Comparison of ENCODE assay signal across 8 mouse cellular contexts in genomic region chrX:20705083-20705402, GRCm38 (mm10). TPM values are rescaled to one million over a fixed set of nuclear protein-coding genes. Genes with fewer than 3 reads are reported as not detected.
DNase-seq lines count a peak whose midpoint lies in the region; ATAC-seq and TF ChIP-seq lines count a peak whose summit lies in the region.

No protein-coding gene starts in this region.

- no peak for DNase-seq in kidney, adult 9 months
- DNase-seq in yolk sac, embryonic 10.5 days (ENCODE audit: low spot score): no peak
- DNase-seq in right cerebral cortex, adult 2 months (ENCODE audit: low spot score in 2 of 2): no peak
- no peak for DNase-seq in testis, postnatal 10 days (ENCODE audit: low spot score)

- H3K4me3 ChIP-seq in kidney, embryonic 16.5 days (ENCODE audit: low read length): peak overlapping the region; percentile 58
- H3K4me3 ChIP-seq in embryonic facial prominence, embryonic 13.5 days: peak overlapping the region; percentile 57
- H3K4me3 ChIP-seq in intestine, embryonic 16.5 days (ENCODE audit: low read length): peak overlapping the region; percentile 29
- peak overlapping the region; percentile 47 for H3K4me3 ChIP-seq in myocyte

- ATAC-seq in kidney, embryonic 16.5 days (ENCODE audit: low FRiP score, low TSS enrichment): no peak
- ATAC-seq in embryonic facial prominence, embryonic 13.5 days (ENCODE audit: insufficient number of reproducible peaks, insufficient read depth, low FRiP score, low TSS enrichment, low read depth): no peak
- ATAC-seq in intestine, embryonic 16.5 days: no peak

- WGBS in kidney, embryonic 16.5 days: 24% methylated on average over 3 of the region's 3 CpGs
- whole genome bisulfite sequencing in embryonic facial prominence, embryonic 13.5 days: 30% methylated on average over 3 of the region's 3 CpGs
- WGBS in intestine, embryonic 16.5 days: 22% methylated on average over 3 of the region's 3 CpGs

- peaks cover 16% of the 10 kb centered on the region for H3K79me2 ChIP-seq in myocyte (ENCODE audit: control insufficient read depth, insufficient read depth)

- TF ChIP-seq POLR2A in myocyte (IDR thresholded peaks at IDR 0.05; ENCODE audit: insufficient read length, low read depth): no peak

- peak overlapping the region; percentile 46 for H3K4me2 ChIP-seq in kidney, embryonic 16.5 days (replicated peaks; ENCODE audit: low read depth, low read length)
- peak overlapping the region; percentile 54 for H3K4me2 ChIP-seq in embryonic facial prominence, embryonic 13.5 days
- H3K4me2 ChIP-seq in intestine, embryonic 16.5 days (ENCODE audit: low read depth, low read length): peak overlapping the region; percentile 33
- H3K4me2 ChIP-seq in myocyte (ENCODE audit: low read depth): peak overlapping the region; percentile 62

- no peak overlapping the region for H3K27ac ChIP-seq in kidney, embryonic 16.5 days (ENCODE audit: low read length)
- H3K27ac ChIP-seq in embryonic facial prominence, embryonic 13.5 days: no peak overlapping the region
- H3K27ac ChIP-seq in intestine, embryonic 16.5 days (ENCODE audit: low read length): no peak overlapping the region

- no peaks in the 10 kb centered on the region for H3K36me3 ChIP-seq in kidney, embryonic 16.5 days (ENCODE audit: insufficient read depth, low read length)
- H3K36me3 ChIP-seq in embryonic facial prominence, embryonic 13.5 days: no peaks in the 10 kb centered on the region
- H3K36me3 ChIP-seq in intestine, embryonic 16.5 days (ENCODE audit: control insufficient read depth, insufficient read depth, low read length): no peaks in the 10 kb centered on the region
- H3K36me3 ChIP-seq in myocyte (ENCODE audit: control insufficient read depth, insufficient read depth): no peaks in the 10 kb centered on the region

- H3K9me3 ChIP-seq in kidney, embryonic 16.5 days (ENCODE audit: low read length): no peaks in the 10 kb centered on the region
- H3K9me3 ChIP-seq in embryonic facial prominence, embryonic 13.5 days: no peaks in the 10 kb centered on the region
- no peaks in the 10 kb centered on the region for H3K9me3 ChIP-seq in intestine, embryonic 16.5 days (ENCODE audit: control insufficient read depth, low read length)

- no peaks in the 10 kb centered on the region for H3K27me3 ChIP-seq in kidney, embryonic 16.5 days (ENCODE audit: insufficient read depth, low read length)
- no peaks in the 10 kb centered on the region for H3K27me3 ChIP-seq in embryonic facial prominence, embryonic 13.5 days
- H3K27me3 ChIP-seq in intestine, embryonic 16.5 days (replicated peaks; ENCODE audit: control insufficient read depth, insufficient read depth, low read length): no peaks in the 10 kb centered on the region
- no peaks in the 10 kb centered on the region for H3K27me3 ChIP-seq in myocyte (ENCODE audit: control insufficient read depth, insufficient read depth, insufficient read length)

- H3K9ac ChIP-seq in kidney, embryonic 16.5 days (replicated peaks; ENCODE audit: low read length): no peak overlapping the region
- no peak overlapping the region for H3K9ac ChIP-seq in embryonic facial prominence, embryonic 13.5 days
- H3K9ac ChIP-seq in intestine, embryonic 16.5 days (ENCODE audit: low read depth, low read length): no peak overlapping the region

- no peak overlapping the region for H3ac ChIP-seq in myocyte (ENCODE audit: control insufficient read depth, insufficient read length)

- H3K4me1 ChIP-seq in kidney, embryonic 16.5 days (ENCODE audit: insufficient read depth, low read length): no peaks in the 10 kb centered on the region
- no peaks in the 10 kb centered on the region for H3K4me1 ChIP-seq in embryonic facial prominence, embryonic 13.5 days
- no peaks in the 10 kb centered on the region for H3K4me1 ChIP-seq in intestine, embryonic 16.5 days (ENCODE audit: control insufficient read depth, insufficient read depth, low read length)

TF ChIP-seq in myocyte, 11 proteins besides CTCF, POLR2A, EP300 and RAD21:
- TF ChIP-seq USF1 (IDR thresholded peaks at IDR 0.05; ENCODE audit: low read depth) (peak; percentile 43), TCF3 (IDR thresholded peaks at IDR 0.05; ENCODE audit: insufficient read length, low read depth) (no peak)
TF ChIP-seq in myocyte: peak in this region for 1.

RNA-seq across cellular contexts. Expression of gene Usp11, which starts 1.3 kb away (rescaled TPM):
- 50.8 and 53.1 TPM in 2 replicates for polyA plus RNA-seq in kidney, embryonic 16.5 days (2015; fragmentation: Nextera tagmentation; extraction: Ambion mirVana)
- 57.5 and 59.9 TPM in 2 replicates for polyA plus RNA-seq in embryonic facial prominence, embryonic 13.5 days (2015; fragmentation: Nextera tagmentation; extraction: Ambion mirVana)
- 25.6 and 27.6 TPM in 2 replicates for polyA plus RNA-seq in intestine, embryonic 16.5 days (2015; fragmentation: Nextera tagmentation; extraction: Ambion mirVana)
- 24.5 TPM for polyA plus RNA-seq in myocyte (2012; fragmentation: generic; extraction: Trizol)

RNA-seq across cellular contexts. Expression of gene Cdk16, which starts 17.3 kb away (rescaled TPM):
- polyA plus RNA-seq in kidney, embryonic 16.5 days (2015; fragmentation: Nextera tagmentation; extraction: Ambion mirVana): 101 and 110 TPM in 2 replicates
- 111 and 127 TPM in 2 replicates for polyA plus RNA-seq in embryonic facial prominence, embryonic 13.5 days (2015; fragmentation: Nextera tagmentation; extraction: Ambion mirVana)
- polyA plus RNA-seq in intestine, embryonic 16.5 days (2015; fragmentation: Nextera tagmentation; extraction: Ambion mirVana): 83.0 and 89.0 TPM in 2 replicates
- polyA plus RNA-seq in myocyte (2012; fragmentation: generic; extraction: Trizol): 113 TPM

RNA-seq across cellular contexts. Expression of gene Uba1, which starts 46.9 kb away (rescaled TPM):
- 231 and 236 TPM in 2 replicates for polyA plus RNA-seq in kidney, embryonic 16.5 days (2015; fragmentation: Nextera tagmentation; extraction: Ambion mirVana)
- polyA plus RNA-seq in embryonic facial prominence, embryonic 13.5 days (2015; fragmentation: Nextera tagmentation; extraction: Ambion mirVana): 201 and 219 TPM in 2 replicates
- polyA plus RNA-seq in intestine, embryonic 16.5 days (2015; fragmentation: Nextera tagmentation; extraction: Ambion mirVana): 185 and 187 TPM in 2 replicates
- polyA plus RNA-seq in myocyte (2012; fragmentation: generic; extraction: Trizol): 353 TPM
